Mouse (Mus musculus) adrenal gland, adult 2 months (tissue): ENCODE results near the gene Ghdc. TPM values are rescaled to one million over a fixed set of nuclear protein-coding genes. Genes with fewer than 3 reads are reported as not detected.

ENCODE experiments used
- DNase-seq: peaks from one replicate; pipeline ENCODE4 v3.0.0; 2021
- polyA plus RNA-seq: library from polyadenylated mRNA; depleted of rRNA; stranded (reverse); fragments of >200 nt; gene quantifications from 2 replicates; pipeline ENCODE4 v1.2.3, GENCODE M21; 2012; rRNA removed
- total RNA-seq, 2 experiments: library from RNA; stranded (reverse); gene quantifications; 2 replicates each; pipeline ENCODE4 v1.2.3; 2021

The Ghdc gene
- total and polyA plus RNA-seq, 3 experiments: 21.6 to 27.6 (median 26.0) TPM

DNA sequence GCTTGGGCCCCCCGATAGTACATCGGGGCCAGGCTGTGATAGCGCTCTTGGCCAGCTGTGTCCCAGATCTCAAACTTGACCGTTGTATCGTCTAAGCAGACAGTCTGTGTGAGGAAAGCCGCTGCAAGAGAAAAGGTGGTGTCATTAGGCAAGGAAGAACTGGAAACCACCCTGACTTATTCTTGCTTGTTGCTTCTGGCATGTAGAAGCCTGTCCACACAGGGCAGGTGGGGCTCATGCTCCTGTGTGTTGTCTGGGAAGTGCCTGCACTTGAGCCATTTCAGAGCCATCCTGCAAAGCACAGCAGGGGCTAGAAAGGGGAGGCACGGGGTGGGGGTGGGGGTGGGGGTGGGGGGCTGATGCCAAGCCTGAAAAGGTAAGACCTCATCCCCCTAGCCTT is 52.3 kb downstream of the Ghdc start:
- no peak for DNase-seq

GRCm38 (mm10) chr11:100716649-100717048 is 54.1 kb downstream of the Ghdc start:
- DNase-seq: no peak

Other genes starting within 250 kb of the Ghdc start
- 1,000 to 10,000 TPM; 1,249 to 2,157 TPM for gene Acly, start 243.0 kb downstream of the Ghdc start, total RNA-seq
- gene Acly, start 243.0 kb downstream of the Ghdc start, polyA plus RNA-seq: 567 and 624 TPM in 2 replicates
- 10 to 100 TPM in 1 of 2 experiments, 1 to 10 TPM in 1; 3.5 to 11.4 TPM for gene Ttc25, start 225.3 kb downstream of the Ghdc start, total RNA-seq
- gene Ttc25, start 225.3 kb downstream of the Ghdc start, polyA plus RNA-seq: 1.3 and 1.6 TPM in 2 replicates
- gene Cnp, start 196.1 kb downstream of the Ghdc start, total RNA-seq: 10 to 100 TPM; 38.3 to 55.4 TPM
- 29.4 and 36.5 TPM in 2 replicates for gene Cnp, start 196.1 kb downstream of the Ghdc start, polyA plus RNA-seq
- gene Nkiras2, start 151.7 kb downstream of the Ghdc start, total RNA-seq: 10 to 100 TPM; 32.5 to 36.0 TPM
- 50.9 and 59.4 TPM in 2 replicates for gene Nkiras2, start 151.7 kb downstream of the Ghdc start, polyA plus RNA-seq
- 100 to 1,000 TPM; 174 to 177 TPM for gene Dnajc7, start 150.8 kb downstream of the Ghdc start, total RNA-seq
- 9.3 and 11.7 TPM in 2 replicates for gene Dnajc7, start 150.8 kb downstream of the Ghdc start, polyA plus RNA-seq
- gene Zfp385c, start 78.5 kb downstream of the Ghdc start, total RNA-seq: under 1 TPM in 1 of 2 experiments, not detected in 1; 0.59 TPM
- 0.75 and 0.84 TPM in 2 replicates for gene Zfp385c, start 78.5 kb downstream of the Ghdc start, polyA plus RNA-seq
- gene Dhx58, start 66.7 kb downstream of the Ghdc start, total RNA-seq: 10 to 100 TPM; 29.2 to 60.7 TPM
- 30.2 and 42.2 TPM in 2 replicates for gene Dhx58, start 66.7 kb downstream of the Ghdc start, polyA plus RNA-seq
- gene Kat2a, start 58.5 kb downstream of the Ghdc start, total RNA-seq: 10 to 100 TPM; 42.5 to 42.6 TPM
- gene Kat2a, start 58.5 kb downstream of the Ghdc start, polyA plus RNA-seq: 73.5 and 85.1 TPM in 2 replicates
- not detected for gene Hspb9, start 57.1 kb downstream of the Ghdc start, total RNA-seq
- not detected in 2 replicates for gene Hspb9, start 57.1 kb downstream of the Ghdc start, polyA plus RNA-seq
- 100 to 1,000 TPM; 191 to 196 TPM for gene Rab5c, start 32.7 kb downstream of the Ghdc start, total RNA-seq
- gene Rab5c, start 32.7 kb downstream of the Ghdc start, polyA plus RNA-seq: 201 and 238 TPM in 2 replicates
- under 1 TPM; 0.28 to 0.32 TPM for gene Kcnh4, start 11.0 kb downstream of the Ghdc start, total RNA-seq
- 0.45 and 0.57 TPM in 2 replicates for gene Kcnh4, start 11.0 kb downstream of the Ghdc start, polyA plus RNA-seq
- gene Hcrt, start 8.0 kb downstream of the Ghdc start, total RNA-seq: not detected
- gene Hcrt, start 8.0 kb downstream of the Ghdc start, polyA plus RNA-seq: not detected in 2 replicates
- gene Stat5b, start 79.8 kb upstream of the Ghdc start, total RNA-seq: 10 to 100 TPM; 60.3 to 65.3 TPM
- gene Stat5b, start 79.8 kb upstream of the Ghdc start, polyA plus RNA-seq: 43.8 and 53.8 TPM in 2 replicates
- 10 to 100 TPM; 27.0 to 38.0 TPM for gene Stat5a, start 88.4 kb upstream of the Ghdc start, total RNA-seq
- gene Stat5a, start 88.4 kb upstream of the Ghdc start, polyA plus RNA-seq: 45.1 and 51.2 TPM in 2 replicates
- gene Stat3, start 168.6 kb upstream of the Ghdc start, total RNA-seq: 10 to 100 TPM; 76.6 to 79.4 TPM
- gene Stat3, start 168.6 kb upstream of the Ghdc start, polyA plus RNA-seq: 45.4 and 54.9 TPM in 2 replicates
- 100 to 1,000 TPM; 236 to 425 TPM for gene Cavin1, start 199.9 kb upstream of the Ghdc start, total RNA-seq
- 193 and 219 TPM in 2 replicates for gene Cavin1, start 199.9 kb upstream of the Ghdc start, polyA plus RNA-seq
- 100 to 1,000 TPM; 116 to 159 TPM for gene Atp6v0a1, start 238.5 kb upstream of the Ghdc start, total RNA-seq
- 77.9 and 98.0 TPM in 2 replicates for gene Atp6v0a1, start 238.5 kb upstream of the Ghdc start, polyA plus RNA-seq